Mouse (Mus musculus): ENCODE measurements around the gene Spast. TPM values are rescaled to one million over a fixed set of nuclear protein-coding genes. Genes with fewer than 3 reads are reported as not detected.
"Not testable (repeated sequence)": the region's sequence is repeated elsewhere in the genome, so short reads cannot be mapped to it uniquely, and the experiment has no call there.

Spast gene
- polyA plus RNA-seq (2017; shearing (Covaris generic)): 10 to 100 TPM in 2 of 3 experiments, 1 to 10 TPM in 1; 8.6 to 12.0 (median 11.1) TPM

DNA sequence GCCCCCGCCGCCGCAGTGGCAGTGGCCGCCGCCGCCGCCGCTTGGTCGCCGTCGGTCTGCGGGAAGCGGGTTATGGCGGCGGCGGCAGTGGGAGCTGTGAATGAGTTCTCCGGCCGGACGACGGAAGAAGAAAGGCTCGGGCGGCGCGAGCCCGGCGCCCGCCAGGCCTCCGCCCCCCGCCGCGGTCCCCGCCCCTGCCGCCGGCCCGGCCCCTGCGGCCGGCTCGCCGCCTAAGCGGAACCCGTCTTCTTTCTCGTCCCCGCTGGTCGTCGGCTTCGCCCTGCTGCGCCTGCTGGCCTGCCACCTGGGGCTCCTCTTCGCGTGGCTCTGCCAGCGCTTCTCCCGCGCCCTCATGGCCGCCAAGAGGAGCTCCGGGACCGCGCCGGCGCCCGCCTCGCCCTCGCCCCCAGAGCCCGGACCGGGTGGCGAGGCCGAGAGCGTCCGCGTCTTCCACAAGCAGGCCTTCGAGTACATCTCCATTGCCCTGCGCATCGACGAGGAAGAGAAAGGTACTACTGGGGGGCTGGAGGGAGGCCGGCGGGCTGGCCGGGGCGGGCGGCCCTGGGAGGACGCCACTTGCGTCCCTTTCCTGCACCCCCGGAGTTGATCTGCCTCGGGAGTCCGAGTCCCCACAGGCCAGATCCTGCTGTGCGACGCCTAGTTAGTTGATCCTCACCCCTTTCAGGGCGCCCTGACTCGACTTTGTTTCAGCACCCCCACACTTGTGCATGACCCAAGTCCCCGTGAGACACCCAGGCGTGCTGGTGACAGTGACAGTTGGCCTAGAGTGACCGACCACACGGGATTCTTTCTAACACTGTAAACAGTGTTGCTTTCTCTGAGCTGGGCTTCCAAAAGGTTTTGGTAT, at the start of gene Spast:
TSS of gene Spast (plus strand) at position 51 of the 868 bp plus-strand sequence.
- ATAC-seq: peak; percentile 40

DNA sequence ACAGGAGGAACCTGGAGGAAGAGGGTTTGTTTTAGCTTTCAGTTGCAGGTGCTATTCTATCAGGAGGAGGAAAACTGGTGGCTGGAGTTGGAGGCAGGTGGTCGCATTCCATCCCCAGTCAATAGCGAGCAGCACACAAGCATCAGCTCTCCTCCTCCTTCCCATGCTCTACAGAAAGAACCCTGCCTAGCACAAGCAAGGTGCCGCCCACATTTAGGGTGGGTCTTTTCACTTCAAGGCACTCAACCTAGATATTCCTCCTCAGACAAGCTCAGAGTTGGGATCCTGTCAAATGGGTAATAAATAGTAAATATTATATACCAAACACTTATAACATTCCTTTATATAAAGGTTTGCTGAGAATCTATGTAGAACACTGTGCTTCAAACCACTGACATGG, 48.6 kb upstream of the Spast start:
- ATAC-seq: no peak

DNA sequence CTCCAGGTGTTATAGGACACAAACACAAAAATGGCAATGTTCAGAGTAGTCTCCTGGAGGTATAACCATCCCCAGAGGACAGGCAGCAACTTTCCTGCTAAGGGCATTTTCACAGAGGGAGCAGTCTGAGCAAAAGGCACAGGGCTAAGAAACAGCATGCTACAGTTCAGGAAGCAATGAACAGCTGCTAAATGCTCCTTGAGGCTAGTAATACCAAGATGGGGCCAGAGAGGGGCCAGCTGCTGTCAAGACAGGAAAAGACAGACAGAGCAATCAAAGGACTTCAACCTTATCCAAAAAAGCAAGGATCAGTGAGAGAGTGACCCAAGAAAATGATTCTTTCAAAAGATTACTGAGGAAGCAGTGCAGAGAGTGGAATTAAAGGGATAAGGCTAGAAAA, 47.9 kb upstream of the Spast start:
- ATAC-seq: no peak

DNA sequence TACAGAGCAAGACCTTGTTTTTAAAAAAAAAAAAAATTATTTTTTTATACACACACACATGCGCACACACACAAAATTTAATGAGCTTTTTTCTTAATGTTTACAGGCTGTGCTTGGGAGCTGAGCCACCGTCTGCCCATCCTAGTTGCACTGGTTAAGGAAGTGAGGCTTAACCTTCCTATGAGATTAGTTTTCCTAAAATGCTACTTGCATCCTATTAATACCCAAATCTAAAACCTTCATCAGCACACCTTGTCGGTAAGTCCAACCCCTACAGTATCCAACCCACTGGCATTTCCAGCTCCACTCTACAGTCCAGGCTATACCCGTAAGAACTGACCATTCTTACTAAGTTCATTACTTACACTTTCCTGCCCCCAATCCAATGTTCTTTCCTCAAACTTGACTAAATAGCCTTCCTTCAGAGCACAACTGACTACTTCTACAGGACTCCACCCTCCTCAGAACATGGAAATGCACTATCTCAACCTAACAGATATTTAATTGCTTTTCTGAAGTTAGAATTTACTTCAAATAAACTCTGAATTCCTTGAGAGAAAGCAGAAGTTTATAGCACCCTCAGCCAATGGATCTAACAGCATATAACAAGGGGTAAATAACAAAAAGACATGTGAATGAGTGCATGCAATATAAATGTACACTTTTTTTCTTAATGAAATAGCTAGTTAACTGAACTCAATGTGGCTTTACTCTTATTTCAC, 47.0 kb upstream of the Spast start:
- ATAC-seq: no peak

DNA sequence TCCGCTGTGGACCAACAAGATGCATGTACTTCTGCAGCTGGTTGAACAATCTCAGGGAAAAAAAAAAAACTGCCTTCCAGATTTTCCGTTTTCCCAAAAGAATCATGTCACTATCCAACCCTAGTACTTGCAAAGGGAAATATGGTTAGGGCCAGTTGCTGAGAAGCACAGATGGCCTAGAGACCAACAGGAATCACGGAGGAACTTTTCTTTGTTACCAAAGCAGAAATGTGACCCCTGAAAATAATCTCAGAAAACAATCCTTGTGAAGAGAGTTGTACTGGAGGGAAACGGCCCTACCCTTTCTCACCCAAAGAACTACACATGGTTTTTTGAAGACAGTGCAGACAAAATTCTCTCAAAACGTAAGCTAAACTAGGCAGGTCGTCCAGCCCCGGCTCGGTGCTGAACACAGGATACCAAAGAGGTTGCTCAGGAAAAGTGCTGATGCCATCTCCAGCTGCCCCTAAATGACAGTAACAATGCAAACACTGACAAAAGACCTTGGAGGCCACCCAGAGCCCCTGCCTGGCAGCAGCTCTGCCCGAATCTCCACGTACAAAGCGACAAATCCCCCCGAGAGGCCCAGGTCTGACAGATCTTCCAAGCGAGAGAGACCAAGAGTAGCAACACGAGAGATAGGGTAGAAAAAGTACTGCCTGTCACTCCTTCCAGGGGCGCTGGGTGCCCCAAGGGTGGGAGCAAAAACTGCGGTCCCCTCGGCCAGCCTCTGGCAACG, 44.9 kb upstream of the Spast start:
- peak; percentile 32 for ATAC-seq

DNA sequence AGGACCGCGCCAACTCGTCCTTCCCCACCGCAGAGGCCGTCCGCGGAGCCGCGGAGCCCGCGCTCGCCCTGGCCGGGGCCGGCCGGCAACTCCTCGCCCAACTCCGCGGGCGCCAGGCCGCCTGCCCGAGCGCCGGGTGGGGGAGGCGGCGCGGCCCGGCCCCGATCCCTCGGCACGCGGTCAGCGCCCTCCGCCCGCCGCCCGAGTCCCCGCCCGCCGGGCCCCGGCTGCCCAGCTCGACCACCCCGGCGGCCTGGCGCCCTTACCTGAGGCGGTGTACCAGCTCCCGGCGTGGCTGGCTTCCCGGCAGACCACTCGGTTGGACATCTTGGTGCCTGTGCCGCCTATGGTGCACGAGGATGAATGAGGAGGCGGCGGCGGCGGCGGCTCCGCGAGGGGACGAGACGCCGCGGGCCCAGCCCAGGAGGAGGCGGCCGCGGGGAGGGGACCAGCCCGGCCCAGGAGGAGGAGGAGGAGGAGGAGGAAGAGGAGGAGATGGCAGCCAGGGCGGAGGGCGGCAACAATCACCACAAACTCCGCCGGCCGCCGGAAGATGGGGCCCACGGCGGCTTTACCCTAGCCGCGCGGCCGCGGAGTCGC, 44.3 kb upstream of the Spast start:
- peak; percentile 66 for ATAC-seq

DNA sequence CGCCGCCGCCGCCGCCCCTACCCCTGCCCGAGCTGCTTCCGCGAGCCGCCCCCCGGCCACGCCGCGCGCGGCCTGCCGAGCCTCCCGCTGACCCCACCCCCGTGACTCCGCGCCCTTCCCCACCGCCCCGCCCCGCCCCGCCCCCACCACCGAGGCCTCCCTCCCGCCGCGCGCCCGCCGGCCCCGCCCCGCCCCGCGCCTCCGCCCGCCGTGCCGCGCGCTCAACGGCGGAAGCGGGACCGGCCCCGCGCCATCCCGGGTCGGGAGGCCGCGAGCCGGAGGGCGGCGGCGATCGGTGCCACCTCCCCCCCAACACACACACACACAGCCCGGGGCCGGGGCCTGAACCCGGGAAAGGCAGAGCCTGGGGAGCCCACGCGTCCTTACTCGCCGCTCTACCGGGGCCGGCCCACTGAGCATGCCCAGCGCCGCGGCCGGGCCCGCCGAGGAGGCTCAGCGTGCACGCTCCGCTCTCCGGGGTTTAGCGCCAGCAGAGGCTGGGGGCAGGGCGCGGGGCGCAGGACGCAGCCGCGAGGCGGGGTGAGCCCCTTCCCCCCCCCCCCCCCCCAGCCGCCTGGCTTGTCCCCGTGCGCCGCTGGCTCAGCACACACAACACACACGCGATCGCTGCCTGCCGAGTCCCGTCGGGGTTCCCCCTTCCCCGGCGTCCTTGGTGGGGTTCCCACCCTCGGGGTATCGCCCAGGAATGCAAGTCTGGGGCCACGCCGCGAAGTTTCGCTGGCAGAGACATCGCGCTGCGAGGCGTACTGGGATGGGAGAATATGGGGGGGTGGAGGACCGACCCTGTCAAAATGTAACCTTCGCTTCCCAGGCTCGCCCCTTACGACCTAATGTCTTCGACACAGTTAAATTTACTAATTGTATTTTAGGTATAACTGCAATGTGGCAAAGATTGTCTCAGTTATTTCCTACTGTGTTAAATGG, 43.5 kb upstream of the Spast start, which contains the start of gene Memo1:
TSS of gene Memo1 (minus strand) at position 496 of the 945 bp plus-strand sequence.
- peak; percentile 52 for ATAC-seq

DNA sequence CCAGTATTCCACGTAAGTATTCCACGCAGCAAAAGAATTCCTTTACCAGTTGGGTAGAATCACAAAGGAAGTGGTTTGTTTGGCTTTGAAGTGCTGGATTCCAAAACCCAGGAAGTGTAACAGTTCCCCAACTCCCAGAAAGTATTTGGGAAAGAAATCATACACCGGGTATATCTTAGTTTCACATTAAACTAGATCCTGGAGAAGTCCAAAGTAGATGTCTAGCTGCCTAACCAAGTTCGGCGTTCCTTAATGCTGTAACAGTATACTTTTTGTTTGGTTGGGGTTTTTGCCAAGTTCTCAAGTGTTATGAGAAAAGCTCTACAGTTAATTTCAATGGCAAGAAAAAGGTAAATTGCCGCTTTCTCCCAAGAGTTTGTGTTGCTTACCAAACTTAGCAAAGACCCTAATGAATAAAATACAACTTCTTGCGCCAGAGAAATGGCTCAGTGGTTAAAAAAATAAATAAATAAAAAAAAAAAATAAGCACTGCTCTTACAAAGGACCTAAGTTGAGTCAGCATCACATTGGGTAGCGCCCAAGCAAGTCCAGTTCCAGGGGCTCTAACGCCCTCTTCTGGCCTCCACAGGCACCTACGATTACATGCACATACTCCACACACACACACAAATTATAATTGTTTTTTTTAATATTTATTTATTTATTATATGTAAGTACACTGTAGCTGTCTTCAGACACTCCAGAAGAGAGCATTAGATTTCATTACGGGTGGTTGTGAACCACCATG, 42.5 kb upstream of the Spast start:
- ATAC-seq: no peak

DNA sequence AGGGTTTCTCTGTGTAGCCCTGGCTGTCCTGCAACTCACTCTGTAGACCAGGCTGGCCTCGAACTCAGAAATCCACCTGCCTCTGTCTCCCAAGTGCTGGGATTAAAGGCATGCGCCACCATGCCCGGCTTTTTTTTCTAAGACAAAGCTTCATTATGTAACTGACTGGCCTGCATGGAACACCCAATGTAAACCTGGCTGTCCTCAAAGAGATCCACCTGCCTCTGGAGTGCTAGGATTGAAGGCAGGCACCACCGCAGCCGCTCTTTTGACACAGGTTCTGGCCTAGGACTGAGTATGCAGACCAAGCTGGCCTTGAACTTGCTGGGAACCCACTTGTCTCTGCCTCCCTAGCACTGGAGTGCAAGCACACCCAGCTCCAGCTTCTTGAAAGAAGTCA, 41.8 kb upstream of the Spast start:
- not testable (repeated sequence) for ATAC-seq

DNA sequence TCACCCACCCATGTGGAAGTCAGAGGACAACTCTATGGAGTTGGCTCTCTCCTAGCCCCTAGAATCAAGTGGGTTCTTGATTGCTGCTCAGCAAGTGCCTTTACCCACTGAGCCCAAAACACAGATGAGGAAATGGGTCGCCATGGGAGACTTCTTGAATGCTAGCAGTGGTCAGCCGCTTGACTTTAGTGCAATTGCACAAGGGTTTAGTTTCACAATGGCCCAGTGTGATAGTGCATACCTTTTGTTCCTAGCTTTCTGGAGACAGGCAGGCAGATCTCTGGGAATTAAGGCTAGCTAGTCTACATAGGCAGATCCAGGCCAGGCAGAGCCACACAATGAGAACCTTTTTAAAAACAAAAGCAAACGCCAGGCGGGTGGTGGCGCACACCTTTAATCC, 38.7 kb upstream of the Spast start:
- ATAC-seq: no peak

DNA sequence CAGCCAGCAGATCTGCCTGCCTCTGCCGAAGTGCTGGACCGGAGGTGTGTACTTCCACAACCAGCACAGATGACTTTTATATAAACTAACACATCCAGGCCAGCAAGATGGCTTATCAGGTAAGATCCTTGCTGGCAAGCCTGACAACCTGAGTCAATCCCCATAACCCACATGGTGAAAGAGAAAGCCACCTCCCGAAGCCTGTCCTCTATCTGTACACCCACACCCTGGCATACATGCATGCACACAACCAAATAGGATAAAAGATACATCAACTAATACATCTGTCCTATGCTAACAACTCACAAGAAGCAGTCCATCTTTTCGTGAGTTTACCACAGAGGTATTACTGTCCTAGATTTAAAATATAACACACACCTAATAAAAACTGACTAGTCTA, 34.7 kb upstream of the Spast start:
- no peak for ATAC-seq

DNA sequence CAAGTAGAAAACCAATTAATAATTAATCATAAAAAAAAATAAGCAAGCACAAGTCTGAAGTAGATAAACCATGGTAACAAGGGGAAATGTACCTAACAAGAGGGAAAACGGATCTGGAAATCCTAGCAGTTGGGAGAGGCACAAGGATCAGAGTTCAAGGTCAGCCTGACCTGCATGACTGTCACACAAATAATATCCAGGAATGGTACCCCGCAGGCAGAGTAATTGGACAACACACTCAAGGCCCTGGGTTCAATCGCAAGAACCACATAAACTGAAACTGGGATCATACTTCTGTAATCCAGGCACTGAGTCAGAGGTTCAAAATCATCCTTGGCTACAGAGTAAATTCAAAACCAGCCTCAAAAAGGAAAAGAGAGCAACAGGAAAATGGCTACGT, 33.2 kb upstream of the Spast start:
- ATAC-seq: no peak

DNA sequence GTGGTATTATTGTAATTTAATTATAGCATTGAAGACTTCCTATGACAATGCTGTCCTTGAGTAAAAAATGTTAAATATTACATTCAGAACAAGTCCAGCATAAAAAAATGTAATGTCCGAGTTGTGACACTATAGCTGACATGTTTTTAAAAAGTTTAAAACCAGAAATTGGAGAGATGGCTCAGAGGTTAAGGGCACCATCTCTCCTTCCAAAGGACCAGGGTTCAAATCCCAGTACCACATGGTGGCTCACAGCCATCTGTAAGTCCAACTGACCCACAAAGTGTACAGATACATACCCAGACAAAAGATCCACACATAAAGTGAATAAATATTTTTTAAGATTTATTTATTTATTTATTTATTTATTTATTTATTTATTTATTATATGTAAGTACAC, 32.8 kb upstream of the Spast start:
- no peak for ATAC-seq

DNA sequence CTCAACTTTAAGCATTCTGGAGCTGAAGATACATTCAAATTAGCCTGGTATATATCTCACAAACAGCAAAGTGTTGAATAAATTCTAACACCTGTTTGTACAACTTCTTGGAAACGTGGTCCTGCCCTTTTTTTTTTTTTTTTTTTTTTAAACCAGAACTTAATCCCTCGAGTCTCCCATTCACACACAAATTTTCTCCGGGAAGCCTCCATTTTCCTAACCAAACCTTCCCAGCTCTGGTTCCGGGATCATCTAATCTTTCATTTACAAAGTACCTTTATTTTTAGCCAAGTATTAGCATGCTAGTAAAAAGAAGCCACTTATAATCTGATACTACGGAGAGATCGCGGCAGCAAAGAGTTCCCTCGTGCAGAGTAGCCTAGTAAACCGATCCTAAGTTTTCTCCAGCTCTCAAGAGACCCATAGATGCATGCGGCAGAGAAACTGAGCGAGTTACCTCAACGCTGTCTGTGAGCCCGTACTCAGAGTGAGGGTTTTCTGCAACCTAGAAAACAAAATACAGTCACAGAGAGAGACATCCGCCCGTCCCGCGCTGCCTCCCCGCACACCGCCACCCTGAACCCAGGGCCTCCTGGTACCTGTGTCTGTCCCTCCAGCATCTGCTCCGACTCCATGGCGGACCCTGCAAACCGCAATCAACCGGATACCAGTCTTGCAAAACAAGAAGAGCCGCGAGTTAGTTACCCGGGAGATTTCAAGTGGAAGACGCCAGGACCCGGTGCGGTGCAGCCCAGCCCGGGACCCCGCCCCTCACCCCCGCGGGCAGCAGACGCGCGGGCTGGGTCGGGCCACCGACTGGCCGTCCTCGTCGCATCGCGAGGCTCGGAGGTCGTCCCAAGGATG, 23.1 kb upstream of the Spast start:
- ATAC-seq: peak; percentile 63

DNA sequence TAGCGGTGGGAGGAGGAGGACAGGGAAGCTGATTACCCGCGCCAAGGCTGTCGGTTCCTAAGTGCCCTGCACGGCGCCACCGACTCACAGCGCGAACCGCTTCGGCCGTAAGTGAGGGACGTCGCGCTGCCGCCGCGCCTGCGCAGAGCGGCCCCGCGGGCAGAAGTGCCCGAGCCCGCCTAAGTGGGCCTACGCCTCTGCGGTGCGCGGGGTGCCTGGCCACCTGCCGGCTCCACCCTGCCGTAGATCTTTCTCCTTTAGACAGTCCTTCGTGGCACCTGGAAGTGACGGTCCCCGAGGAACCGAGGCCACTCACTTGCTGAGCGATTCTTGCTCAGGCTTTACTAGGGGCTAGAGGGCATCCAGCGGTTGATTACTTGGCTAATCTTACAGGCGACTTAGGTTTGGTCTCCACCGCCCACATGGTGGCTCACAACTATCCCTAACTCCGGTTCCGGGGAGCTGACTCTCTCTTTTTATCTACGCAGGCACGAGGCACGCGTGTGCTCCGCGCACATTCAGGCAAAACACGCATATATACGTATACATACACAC, 22.4 kb upstream of the Spast start:
- ATAC-seq: peak; percentile 83

DNA sequence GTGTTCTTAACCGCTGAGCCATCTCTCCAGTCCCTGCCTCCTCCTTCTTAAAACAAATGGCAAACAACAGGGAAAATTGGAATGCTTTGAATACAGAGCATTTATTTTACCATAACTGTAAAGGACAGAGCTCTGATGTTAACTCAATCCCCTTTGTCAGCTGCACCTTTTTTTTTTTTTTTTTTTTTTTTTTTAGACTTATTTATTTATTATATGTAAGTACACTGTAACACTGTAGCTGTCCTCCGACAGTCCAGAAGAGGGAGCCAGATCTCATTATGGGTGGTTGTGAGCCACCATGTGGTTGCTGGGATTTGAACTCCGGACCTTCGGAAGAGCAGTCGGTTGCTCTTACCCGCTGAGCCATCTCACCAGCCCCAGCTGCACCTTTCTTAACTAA, 20.1 kb upstream of the Spast start:
- no peak for ATAC-seq

DNA sequence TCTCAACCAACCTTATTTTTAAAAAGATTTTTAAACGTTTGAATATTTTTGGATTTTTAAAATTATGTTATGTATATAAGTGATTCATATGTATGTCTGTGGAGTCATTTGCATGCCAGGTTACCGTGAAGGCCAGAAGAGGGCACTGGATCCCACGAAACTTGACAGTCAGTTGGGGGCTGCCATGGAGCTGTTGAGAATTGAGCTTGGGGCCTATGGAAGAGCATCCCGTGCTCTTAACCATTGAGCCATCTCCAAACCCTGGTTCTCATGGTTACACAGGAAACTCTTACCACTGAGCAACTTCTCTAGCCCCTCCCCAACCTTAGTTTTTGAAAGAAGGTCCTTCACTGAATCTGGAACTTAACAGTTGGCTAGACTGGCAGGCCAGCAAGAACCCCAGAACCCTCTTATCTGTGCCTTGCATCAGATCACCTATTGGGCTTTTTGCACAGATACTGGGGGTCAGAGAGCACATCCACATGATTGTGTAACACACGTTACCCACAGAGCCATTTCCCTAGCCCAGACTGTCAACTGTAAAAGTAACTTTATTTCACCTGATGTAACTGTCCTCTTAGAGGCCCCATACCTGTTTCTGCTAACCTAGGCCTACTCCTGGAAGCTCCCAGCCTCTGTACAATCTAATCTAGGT, 16.3 kb upstream of the Spast start:
- ATAC-seq: no peak

DNA sequence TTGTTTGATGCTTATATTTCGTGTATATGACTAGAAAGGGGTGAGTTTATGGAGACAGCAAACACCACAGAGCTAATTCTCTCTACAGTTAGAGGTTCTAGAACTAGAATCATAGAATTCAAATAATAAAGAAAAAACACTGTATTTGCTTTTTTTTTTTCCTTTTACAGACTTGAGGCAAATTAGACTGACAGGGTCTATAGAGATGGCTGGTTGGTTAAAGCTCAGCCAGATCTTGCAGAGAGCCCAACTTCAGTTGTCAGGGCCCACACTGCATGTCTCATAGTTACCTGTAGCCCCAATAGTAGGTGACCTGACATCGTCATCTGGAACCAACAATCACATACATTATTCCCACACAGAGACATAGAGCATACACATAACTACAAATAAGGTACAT, 14.9 kb upstream of the Spast start, which contains the start of gene Dpy30:
TSS of gene Dpy30 (minus strand) at position 101 of the 400 bp plus-strand sequence.
- ATAC-seq: no peak

DNA sequence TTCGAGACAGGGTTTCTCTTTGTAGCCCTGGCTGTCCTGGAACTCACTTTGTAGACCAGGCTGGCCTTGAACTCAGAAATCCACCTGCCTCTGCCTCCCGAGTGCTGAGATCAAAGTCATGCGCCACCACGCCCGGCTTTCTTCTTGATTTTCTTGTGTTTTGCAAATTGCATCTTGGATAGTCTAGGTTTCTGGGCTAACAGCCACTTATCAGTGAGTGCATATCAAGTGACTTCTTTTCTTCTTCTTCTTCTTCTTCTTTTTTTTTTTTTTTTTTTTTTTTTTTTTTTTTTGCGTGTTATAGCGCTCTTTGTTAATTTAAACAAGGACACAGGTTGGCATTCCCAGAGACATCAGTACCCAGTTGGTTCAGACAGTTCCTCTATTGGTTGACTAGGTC, 11.6 kb upstream of the Spast start:
- not testable (repeated sequence) for ATAC-seq
